Mouse (Mus musculus): ENCODE data around the gene Hist1h2bk.

- TF ChIP-seq CTCF (IDR thresholded peaks at IDR 0.05; ENCODE audit: extremely low read depth, insufficient read depth, insufficient read length, insufficient replicate concordance) (no peak), POLR2A (IDR thresholded peaks at IDR 0.05; ENCODE audit: low read depth, low read length) (no peak)
These were observed 9.6 kb downstream of the Hist1h2bk start for GRCm38 (mm10) chr13:22045311-22045710.

Measured in spleen, adult 2 months (tissue).